8 mouse cellular contexts compared by ENCODE assay signal in genomic region chr1:30874261-30875131, GRCm38 (mm10). TPM values are rescaled to one million over a fixed set of nuclear protein-coding genes. Genes with fewer than 3 reads are reported as not detected.
DNase-seq lines count a peak whose midpoint lies in the region; ATAC-seq and TF ChIP-seq lines count a peak whose summit lies in the region.

No protein-coding gene starts in this region.

- no peaks in the 10 kb centered on the region for H3K27me3 ChIP-seq in kidney, embryonic 14.5 days (ENCODE audit: control insufficient read depth, insufficient read depth, low read length)
- no peaks in the 10 kb centered on the region for H3K27me3 ChIP-seq in hindbrain, embryonic 13.5 days
- no peaks in the 10 kb centered on the region for H3K27me3 ChIP-seq in midbrain, postnatal 0 days (ENCODE audit: insufficient read depth, low read length)

- WGBS in kidney, embryonic 14.5 days, result 48% methylated on average over 15 of the region's 15 CpGs
- 56% methylated on average over 15 of the region's 15 CpGs for WGBS in hindbrain, embryonic 13.5 days
- 48% methylated on average over 15 of the region's 15 CpGs for WGBS in midbrain, postnatal 0 days

- H3K4me3 ChIP-seq in kidney, embryonic 14.5 days (ENCODE audit: low read length), result peak overlapping the region; percentile 92
- peak overlapping the region; percentile 84 for H3K4me3 ChIP-seq in hindbrain, embryonic 13.5 days
- H3K4me3 ChIP-seq in midbrain, postnatal 0 days (ENCODE audit: low read depth, low read length), result peak overlapping the region; percentile 85

- H3K9ac ChIP-seq in kidney, embryonic 14.5 days (ENCODE audit: low read depth, low read length), result peak overlapping the region; percentile 94; the same call in 1 of the 2 replicates
- peak overlapping the region; percentile 96 for H3K9ac ChIP-seq in hindbrain, embryonic 13.5 days
- H3K9ac ChIP-seq in midbrain, postnatal 0 days (replicated peaks; ENCODE audit: low read length, poor library complexity, severe bottlenecking), result peak overlapping the region; percentile 97

- peak overlapping the region; percentile 45 for H3K4me2 ChIP-seq in kidney, embryonic 14.5 days (replicated peaks; ENCODE audit: low read depth, low read length)
- peak overlapping the region; percentile 63 for H3K4me2 ChIP-seq in hindbrain, embryonic 13.5 days
- H3K4me2 ChIP-seq in midbrain, postnatal 0 days (ENCODE audit: low read depth, low read length, poor library complexity, severe bottlenecking), result peak overlapping the region; percentile 34

- no peak for ATAC-seq in kidney, embryonic 14.5 days (ENCODE audit: low FRiP score, low TSS enrichment)
- no peak for ATAC-seq in hindbrain, embryonic 13.5 days (ENCODE audit: low FRiP score)
- ATAC-seq in midbrain, postnatal 0 days (ENCODE audit: low FRiP score), result no peak
- ATAC-seq in inflammation-experienced regulatory T-cells, adult 6 months, result no peak

- DNase-seq in kidney, adult 8-10 months, result no peak
- peak; percentile 49 for DNase-seq in R1 (ENCODE audit: low read depth, low spot score)
- no peak for DNase-seq in midbrain, postnatal 0 days (ENCODE audit: low spot score)
- DNase-seq in Muller cell, postnatal 12 days (ENCODE audit: inconsistent ontology term), result no peak
- DNase-seq in gastrocnemius, postnatal 4 days (ENCODE audit: low spot score in 2 of 2), result no peak

- TF ChIP-seq CTCF in midbrain, postnatal 0 days (IDR thresholded peaks at IDR 0.05), result no peak

- no peaks in the 10 kb centered on the region for H3K36me3 ChIP-seq in kidney, embryonic 14.5 days (ENCODE audit: control insufficient read depth, insufficient read depth, low read length)
- H3K36me3 ChIP-seq in hindbrain, embryonic 13.5 days, result no peaks in the 10 kb centered on the region
- no peaks in the 10 kb centered on the region for H3K36me3 ChIP-seq in midbrain, postnatal 0 days (ENCODE audit: insufficient read depth, low read length)

- no peaks in the 10 kb centered on the region for H3K9me3 ChIP-seq in kidney, embryonic 14.5 days (ENCODE audit: control insufficient read depth, low read length)
- H3K9me3 ChIP-seq in hindbrain, embryonic 13.5 days, result no peaks in the 10 kb centered on the region
- no peaks in the 10 kb centered on the region for H3K9me3 ChIP-seq in midbrain, postnatal 0 days (ENCODE audit: low read length)

- peak overlapping the region; percentile 97 for H3K27ac ChIP-seq in kidney, embryonic 14.5 days (ENCODE audit: low read depth, low read length)
- peak overlapping the region; percentile 99 for H3K27ac ChIP-seq in hindbrain, embryonic 13.5 days
- peak overlapping the region; percentile 99 for H3K27ac ChIP-seq in midbrain, postnatal 0 days (ENCODE audit: low read depth, low read length)

- H3K4me1 ChIP-seq in kidney, embryonic 14.5 days (ENCODE audit: control insufficient read depth, insufficient read depth, low read length), result peaks cover 5% of the 10 kb centered on the region
- H3K4me1 ChIP-seq in hindbrain, embryonic 13.5 days (replicated peaks), result peaks cover 22% of the 10 kb centered on the region
- no peaks in the 10 kb centered on the region; the same call in 1 of the 2 replicates for H3K4me1 ChIP-seq in midbrain, postnatal 0 days (ENCODE audit: insufficient read depth, low read length)

RNA-seq across cellular contexts. Expression of gene Phf3, which starts 0.8 kb away (rescaled TPM):
- 39.4 and 60.6 TPM in 2 replicates for polyA plus RNA-seq in kidney, embryonic 14.5 days (2014; fragmentation: Nextera tagmentation; extraction: Ambion mirVana)
- 40.6 and 42.3 TPM in 2 replicates for polyA plus RNA-seq in hindbrain, embryonic 13.5 days (2015; fragmentation: Nextera tagmentation; extraction: Ambion mirVana)
- 57.7 and 82.2 TPM in 2 replicates for total RNA-seq in midbrain, postnatal 0 days (2014; rRNA removed)
- polyA plus RNA-seq in midbrain, postnatal 0 days (2015; fragmentation: Nextera tagmentation; extraction: Ambion mirVana), result 25.3 and 34.9 TPM in 2 replicates
- polyA plus RNA-seq in inflammation-experienced regulatory T-cells, adult 6 months (2017; shearing (Covaris generic)), result 10 to 100 TPM; 15.7 to 31.7 (median 27.0) TPM
- 10 to 100 TPM; 52.2 to 55.5 TPM for total RNA-seq in gastrocnemius, postnatal 4 days (2021)
